In genomic region chr10:62485878-62486582, GRCm38 (mm10) we compare ENCODE assay signal across 8 mouse cellular contexts. TPM values are rescaled to one million over a fixed set of nuclear protein-coding genes. Genes with fewer than 3 reads are reported as not detected.
DNase-seq lines count a peak whose midpoint lies in the region; ATAC-seq and TF ChIP-seq lines count a peak whose summit lies in the region.

No protein-coding gene starts in this region.

- H3K9me3 ChIP-seq in ES-E14 (ENCODE audit: control insufficient read depth, insufficient read depth, low read depth, low read length), result no peaks in the 10 kb centered on the region
- no peaks in the 10 kb centered on the region for H3K9me3 ChIP-seq in hindbrain, embryonic 13.5 days
- H3K9me3 ChIP-seq in lung, postnatal 0 days (ENCODE audit: low read length), result no peaks in the 10 kb centered on the region
- H3K9me3 ChIP-seq in stomach, embryonic 14.5 days (ENCODE audit: control insufficient read depth, low read depth, low read length), result no peaks in the 10 kb centered on the region

- peak overlapping the region; percentile 90 to 93 for H3K4me3 ChIP-seq in ES-E14 (ENCODE audit: insufficient read depth in 1 of 2, low read depth in 1 of 2, low read length in 2 of 2, poor library complexity in 1 of 2, severe bottlenecking in 1 of 2)
- peak overlapping the region; percentile 78 for H3K4me3 ChIP-seq in hindbrain, embryonic 13.5 days
- H3K4me3 ChIP-seq in lung, postnatal 0 days (ENCODE audit: low read depth, low read length), result peak overlapping the region; percentile 98
- H3K4me3 ChIP-seq in stomach, embryonic 14.5 days (ENCODE audit: low read depth, low read length), result peak overlapping the region; percentile 73

- H3K4me2 ChIP-seq in hindbrain, embryonic 13.5 days, result peak overlapping the region; percentile 80
- H3K4me2 ChIP-seq in lung, postnatal 0 days (replicated peaks; ENCODE audit: low read depth, low read length), result peak overlapping the region; percentile 65
- H3K4me2 ChIP-seq in stomach, embryonic 14.5 days (replicated peaks; ENCODE audit: low read depth, low read length), result peak overlapping the region; percentile 60

- no peak for TF ChIP-seq EP300 in lung, postnatal 0 days (IDR thresholded peaks at IDR 0.05)

- 0 out of 2 replicates have a peak, but pooled peaks cover 3% of the 10 kb centered on the region for H3K27me3 ChIP-seq in hindbrain, embryonic 13.5 days
- H3K27me3 ChIP-seq in lung, postnatal 0 days (replicated peaks; ENCODE audit: insufficient read depth, low read length), result no peaks in the 10 kb centered on the region
- no peaks in the 10 kb centered on the region for H3K27me3 ChIP-seq in stomach, embryonic 14.5 days (ENCODE audit: control insufficient read depth, insufficient read depth, low read length)

- WGBS in hindbrain, embryonic 13.5 days, result under 1% methylated on average over 48 of the region's 48 CpGs
- under 1% methylated on average over 39 of the region's 48 CpGs for WGBS in lung, postnatal 0 days
- WGBS in stomach, embryonic 14.5 days, result under 1% methylated on average over 46 of the region's 48 CpGs

- peak overlapping the region; percentile 67 for H3K27ac ChIP-seq in ES-E14 (ENCODE audit: insufficient read depth, low read depth, low read length, poor library complexity, severe bottlenecking)
- H3K27ac ChIP-seq in hindbrain, embryonic 13.5 days, result peak overlapping the region; percentile 89
- H3K27ac ChIP-seq in lung, postnatal 0 days (ENCODE audit: low read length), result peak overlapping the region; percentile 92
- H3K27ac ChIP-seq in stomach, embryonic 14.5 days (ENCODE audit: low read length), result peak overlapping the region; percentile 76; the same call in 1 of the 2 replicates

- peaks cover 0 to 2% of the 10 kb centered on the region in 2 experiments; a peak in 2 of 4 replicates for H3K4me1 ChIP-seq in ES-E14 (ENCODE audit: control insufficient read depth in 2 of 2, insufficient read depth in 2 of 2, low read length in 2 of 2, poor library complexity in 1 of 2)
- H3K4me1 ChIP-seq in hindbrain, embryonic 13.5 days (replicated peaks), result peaks cover 34% of the 10 kb centered on the region
- peaks cover 6% of the 10 kb centered on the region for H3K4me1 ChIP-seq in lung, postnatal 0 days (ENCODE audit: insufficient read depth, low read depth, low read length)
- no peaks in the 10 kb centered on the region for H3K4me1 ChIP-seq in stomach, embryonic 14.5 days (ENCODE audit: control insufficient read depth, insufficient read depth, low read length)

- no peak for TF ChIP-seq CTCF in lung, postnatal 0 days (IDR thresholded peaks at IDR 0.05)

- H3K9ac ChIP-seq in ES-E14 (ENCODE audit: insufficient read depth, low read depth, low read length, poor library complexity, severe bottlenecking), result peak overlapping the region; percentile 84
- H3K9ac ChIP-seq in hindbrain, embryonic 13.5 days, result peak overlapping the region; percentile 85
- H3K9ac ChIP-seq in lung, postnatal 0 days (replicated peaks; ENCODE audit: low read depth), result peak overlapping the region; percentile 87
- H3K9ac ChIP-seq in stomach, embryonic 14.5 days (replicated peaks; ENCODE audit: low read depth, low read length), result peak overlapping the region; percentile 84

- in situ Hi-C loops in ES-E14 (cut with MboI; ENCODE audit: low sequenced_read_pairs in 2 of 2, unreplicated experiment in 2 of 2), result no loop called here

- DNase-seq in layer of hippocampus, postnatal 14 days (ENCODE audit: low spot score in 2 of 2), result peak; percentile 16 to 32
- no peak for DNase-seq in layer of hippocampus, adult 9-10 months (ENCODE audit: low spot score)
- no peak for DNase-seq in ES-E14 (ENCODE audit: low read depth, low spot score)
- peak; percentile 71 for DNase-seq in embryo, embryonic 10.5 days (ENCODE audit: low spot score)
- peak; percentile 69 for DNase-seq in lung, postnatal 0 days (ENCODE audit: low spot score)
- DNase-seq in natural killer cell, adult 2 months (ENCODE audit: low spot score in 2 of 2), result no peak

- H3K36me3 ChIP-seq in ES-E14 (ENCODE audit: control insufficient read depth, insufficient read depth, low read length, poor library complexity, severe bottlenecking), result no peaks in the 10 kb centered on the region
- H3K36me3 ChIP-seq in hindbrain, embryonic 13.5 days, result no peaks in the 10 kb centered on the region
- no peaks in the 10 kb centered on the region for H3K36me3 ChIP-seq in lung, postnatal 0 days (ENCODE audit: insufficient read depth, low read length)
- no peaks in the 10 kb centered on the region for H3K36me3 ChIP-seq in stomach, embryonic 14.5 days (ENCODE audit: control insufficient read depth, insufficient read depth, low read length)

- peak; percentile 88 for ATAC-seq in hindbrain, embryonic 13.5 days (ENCODE audit: low FRiP score)
- ATAC-seq in lung, postnatal 0 days, result peak; percentile 66
- peak; percentile 79 for ATAC-seq in stomach, embryonic 14.5 days (ENCODE audit: insufficient number of reproducible peaks, insufficient read depth, low FRiP score, low read depth)

TF ChIP-seq in ES-E14, 5 proteins besides CTCF, POLR2A, EP300 and RAD21:
- TF ChIP-seq MAFK (IDR thresholded peaks at IDR 0.05; ENCODE audit: insufficient read depth, low read depth, low read length) (no peak), ZNF384 (IDR thresholded peaks at IDR 0.05; ENCODE audit: low read depth, low read length) (no peak), ZC3H11A (IDR thresholded peaks at IDR 0.05; ENCODE audit: borderline replicate concordance, low read depth, low read length) (no peak), CHD2 (IDR thresholded peaks at IDR 0.05; ENCODE audit: low read depth, low read length) (no peak), HCFC1 (IDR thresholded peaks at IDR 0.05; ENCODE audit: borderline replicate concordance, insufficient read depth, low read length) (no peak)
TF ChIP-seq in ES-E14: peak in this region for 0.

RNA-seq across cellular contexts. Expression of gene Vps26a, which starts 0.6 kb away (rescaled TPM):
- total RNA-seq in layer of hippocampus, postnatal 14 days (2021), result 10 to 100 TPM; 40.3 to 42.2 TPM
- total RNA-seq in ES-E14 (2012; rRNA removed), result 21.7 and 32.1 TPM in 2 replicates
- 65.1 and 65.4 TPM in 2 replicates for polyA plus RNA-seq in hindbrain, embryonic 13.5 days (2015; fragmentation: Nextera tagmentation; extraction: Ambion mirVana)
- 62.7 and 68.7 TPM in 2 replicates for polyA plus RNA-seq in lung, postnatal 0 days (2015; fragmentation: Nextera tagmentation; extraction: Ambion mirVana)
- 75.6 and 77.9 TPM in 2 replicates for polyA plus RNA-seq in stomach, embryonic 14.5 days (2014; fragmentation: Nextera tagmentation; extraction: Ambion mirVana)

RNA-seq across cellular contexts. Expression of gene Supv3l1, which starts 36.5 kb away (rescaled TPM):
- total RNA-seq in layer of hippocampus, postnatal 14 days (2021), result 10 to 100 TPM; 20.8 to 22.6 TPM
- total RNA-seq in ES-E14 (2012; rRNA removed), result 50.0 and 54.7 TPM in 2 replicates
- 19.9 and 21.8 TPM in 2 replicates for polyA plus RNA-seq in hindbrain, embryonic 13.5 days (2015; fragmentation: Nextera tagmentation; extraction: Ambion mirVana)
- polyA plus RNA-seq in lung, postnatal 0 days (2015; fragmentation: Nextera tagmentation; extraction: Ambion mirVana), result 9.6 and 9.8 TPM in 2 replicates
- 25.5 and 25.8 TPM in 2 replicates for polyA plus RNA-seq in stomach, embryonic 14.5 days (2014; fragmentation: Nextera tagmentation; extraction: Ambion mirVana)

RNA-seq across cellular contexts. Expression of gene 4930507D05Rik, which starts 36.7 kb away (rescaled TPM):
- total RNA-seq in layer of hippocampus, postnatal 14 days (2021), result 1 to 10 TPM; 1.6 to 1.8 TPM
- 1.4 and 1.5 TPM in 2 replicates for total RNA-seq in ES-E14 (2012; rRNA removed)
- polyA plus RNA-seq in hindbrain, embryonic 13.5 days (2015; fragmentation: Nextera tagmentation; extraction: Ambion mirVana), result 1.4 and 1.6 TPM in 2 replicates
- polyA plus RNA-seq in lung, postnatal 0 days (2015; fragmentation: Nextera tagmentation; extraction: Ambion mirVana), result 0.29 and 0.49 TPM in 2 replicates
- 0.71 and 0.90 TPM in 2 replicates for polyA plus RNA-seq in stomach, embryonic 14.5 days (2014; fragmentation: Nextera tagmentation; extraction: Ambion mirVana)

RNA-seq across cellular contexts. Expression of gene Srgn, which starts 41.2 kb away (rescaled TPM):
- total RNA-seq in layer of hippocampus, postnatal 14 days (2021), result 10 to 100 TPM; 10.0 to 11.9 TPM
- total RNA-seq in ES-E14 (2012; rRNA removed), result 5.4 and 33.6 TPM in 2 replicates
- polyA plus RNA-seq in hindbrain, embryonic 13.5 days (2015; fragmentation: Nextera tagmentation; extraction: Ambion mirVana), result 8.3 and 10.9 TPM in 2 replicates
- 215 and 245 TPM in 2 replicates for polyA plus RNA-seq in lung, postnatal 0 days (2015; fragmentation: Nextera tagmentation; extraction: Ambion mirVana)
- 8.3 and 8.7 TPM in 2 replicates for polyA plus RNA-seq in stomach, embryonic 14.5 days (2014; fragmentation: Nextera tagmentation; extraction: Ambion mirVana)

Comparison
In these comparisons a context has a peak if more than half of its experiments do, and no peak if none do; other contexts are left out.
1. DNase-seq: peak in layer of hippocampus, postnatal 14 days (2 of 2), embryo, embryonic 10.5 days (single experiment) and lung, postnatal 0 days (single experiment); none in layer of hippocampus, adult 9-10 months (single experiment), ES-E14 (single experiment) and natural killer cell, adult 2 months (0 of 2).
2. Peak in every context shown above with its lines, with median percentiles within 50 percentile points of each other: H3K27ac ChIP-seq, H3K4me3 ChIP-seq, H3K9ac ChIP-seq, ATAC-seq and H3K4me2 ChIP-seq.